Mouse (Mus musculus) C2C12 (cell line): ENCODE results near the gene Zfp523. TPM values are rescaled to one million over a fixed set of nuclear protein-coding genes. Genes with fewer than 3 reads are reported as not detected.

ENCODE experiments used
- H3K27me3 ChIP-seq: one replicate; pipeline ENCODE4 v1.6.1; 2011; ENCODE audit not compliant: control insufficient read depth, insufficient read depth, insufficient read length
- H3K36me3 ChIP-seq: one replicate; pipeline ENCODE4 v1.6.1; 2011; ENCODE audit not compliant: control insufficient read depth, insufficient read depth
- H3K4me3 ChIP-seq: one replicate; pipeline ENCODE4 v1.5.1; 2011; ENCODE audit warnings: mild to moderate bottlenecking, control low read depth; ENCODE audit not compliant: poor library complexity, insufficient read depth, severe bottlenecking
- H3K79me2 ChIP-seq: one replicate; pipeline ENCODE4 v1.6.1; 2011; ENCODE audit not compliant: control insufficient read depth, insufficient read depth
- H3K79me3 ChIP-seq: one replicate; pipeline ENCODE4 v1.6.1; 2011; ENCODE audit warnings: low read depth, control low read depth
- H3ac ChIP-seq: one replicate; pipeline ENCODE3; 2011; ENCODE audit warnings: low read depth; ENCODE audit not compliant: control insufficient read depth, insufficient read length
- CEBPB ChIP-seq: IDR thresholded peaks from one replicate; pipeline ENCODE4 v1.6.1; 2011; ENCODE audit warnings: low read depth, mild to moderate bottlenecking, control low read depth, moderate library complexity
- CTCF ChIP-seq: IDR thresholded peaks from one replicate; pipeline ENCODE4 v1.5.1; 2011; ENCODE audit not compliant: control insufficient read depth, insufficient read depth, insufficient read length
- FOSL1 ChIP-seq: IDR thresholded peaks from one replicate; pipeline ENCODE4 v1.8.0; 2011; ENCODE audit warnings: mild to moderate bottlenecking, low read length; ENCODE audit not compliant: poor library complexity, insufficient read depth, severe bottlenecking
- MAX ChIP-seq: IDR thresholded peaks from one replicate; pipeline ENCODE4 v1.6.1; 2011; ENCODE audit warnings: mild to moderate bottlenecking, control low read depth
- MYOD1 ChIP-seq: IDR thresholded peaks from one replicate; pipeline ENCODE4 v1.6.1; 2011; ENCODE audit warnings: low read depth; ENCODE audit not compliant: control insufficient read depth, insufficient read length
- MYOG ChIP-seq: IDR thresholded peaks from one replicate; pipeline ENCODE4 v1.6.1; 2011; ENCODE audit not compliant: control insufficient read depth, insufficient read length; ENCODE audit errors: extremely low read depth
- USF1 ChIP-seq: IDR thresholded peaks from one replicate; pipeline ENCODE4 v1.6.1; 2011; ENCODE audit warnings: low read depth, mild to moderate bottlenecking, control low read depth, moderate library complexity
- polyA plus RNA-seq: library from polyadenylated mRNA; unstranded; fragments of >200 nt; fragmentation: generic; extraction: Trizol; gene quantifications from one replicate; pipeline ENCODE4 v1.2.1, GENCODE M21; 2012; ENCODE audit warnings: missing spikeins

Gene Zfp523
- polyA plus RNA-seq, 1 experiment: 21.0 TPM

DNA sequence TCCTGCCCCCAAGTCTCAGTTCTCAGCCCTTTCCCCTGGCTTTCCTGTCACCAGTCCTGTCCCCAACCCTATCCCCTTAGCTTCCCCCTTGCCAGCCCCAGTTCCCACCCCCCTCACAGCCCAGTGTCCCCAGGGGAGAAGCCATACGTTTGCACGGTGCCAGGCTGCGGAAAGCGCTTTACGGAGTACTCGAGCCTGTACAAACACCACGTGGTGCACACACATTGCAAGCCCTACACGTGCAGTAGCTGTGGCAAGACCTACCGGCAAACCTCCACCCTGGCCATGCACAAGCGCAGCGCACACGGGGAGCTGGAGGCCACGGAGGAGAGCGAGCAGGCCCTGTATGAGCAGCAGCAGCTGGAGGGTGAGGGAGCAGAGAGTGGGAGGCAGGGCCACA, 25.1 kb downstream of the Zfp523 start:
- Histone ChIP-seq H3K4me3 (no peak overlapping the region), H3K79me2 (no peaks in the 10 kb centered on the region), H3K27me3 (no peaks in the 10 kb centered on the region), H3K79me3 (no peaks in the 10 kb centered on the region), H3ac (no peak overlapping the region), H3K36me3 (no peaks in the 10 kb centered on the region)
- TF ChIP-seq USF1: no peak
- TF ChIP-seq FOSL1: no peak
- no peak for TF ChIP-seq MAX
- no peak for TF ChIP-seq CTCF

- no peaks in the 10 kb centered on the region for H3K36me3 ChIP-seq
- H3K4me3 ChIP-seq: no peak overlapping the region
- H3K79me3 ChIP-seq: no peaks in the 10 kb centered on the region
- H3K79me2 ChIP-seq: no peaks in the 10 kb centered on the region
- TF ChIP-seq CTCF (peak; percentile 86), MAX (peak; percentile 31), CEBPB (no peak)
- H3K27me3 ChIP-seq: no peaks in the 10 kb centered on the region
- H3ac ChIP-seq: no peak overlapping the region
These were observed 27.3 kb downstream of the Zfp523 start for GRCm38 (mm10) chr17:28204052-28204720.

DNA sequence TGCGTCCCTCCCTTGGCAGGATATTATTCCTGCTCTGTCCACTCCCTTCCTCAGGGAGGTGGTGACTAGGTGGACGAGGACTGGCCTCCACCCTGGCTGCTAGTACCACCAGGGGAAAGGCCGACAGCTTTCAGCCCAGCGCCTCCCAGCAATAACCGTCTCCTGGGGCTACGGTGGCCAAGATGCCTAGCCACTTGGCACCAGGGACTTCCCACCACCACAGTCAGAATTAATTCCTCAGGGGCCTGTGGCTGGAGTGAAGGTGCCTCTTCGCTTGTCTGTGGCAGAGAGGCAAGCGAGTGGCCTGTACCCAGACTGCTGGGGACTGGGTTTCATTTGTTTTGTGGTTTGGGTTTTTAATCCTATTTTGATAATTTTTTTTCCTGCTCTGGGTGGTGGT, 28.5 kb downstream of the Zfp523 start:
- H3K4me3 ChIP-seq: no peak overlapping the region
- TF ChIP-seq CEBPB (no peak), MYOG (no peak), MYOD1 (no peak), CTCF (no peak), MAX (no peak), FOSL1 (no peak), USF1 (no peak)
- H3K36me3 ChIP-seq: no peaks in the 10 kb centered on the region
- H3K79me2 ChIP-seq: no peaks in the 10 kb centered on the region
- no peaks in the 10 kb centered on the region for H3K27me3 ChIP-seq
- no peaks in the 10 kb centered on the region for H3K79me3 ChIP-seq
- peak overlapping the region; percentile 13 for H3ac ChIP-seq

- no peak overlapping the region for H3K4me3 ChIP-seq
- H3K27me3 ChIP-seq: no peaks in the 10 kb centered on the region
- H3K79me2 ChIP-seq: no peaks in the 10 kb centered on the region
- no peaks in the 10 kb centered on the region for H3K36me3 ChIP-seq
- no peaks in the 10 kb centered on the region for H3K79me3 ChIP-seq
- TF ChIP-seq FOSL1 (no peak), MYOD1 (no peak), CEBPB (no peak), MYOG (no peak), USF1 (no peak), CTCF (no peak), MAX (no peak)
- H3ac ChIP-seq: no peak overlapping the region
These were observed 30.2 kb downstream of the Zfp523 start for GRCm38 (mm10) chr17:28207092-28207491.

- Histone ChIP-seq H3K79me3 (no peaks in the 10 kb centered on the region), H3K36me3 (no peaks in the 10 kb centered on the region), H3K4me3 (no peak within 1 kb of the TSS), H3K79me2 (no peaks in the 10 kb centered on the region), H3ac (peak within 1 kb of the TSS; percentile 47), H3K27me3 (no peaks in the 10 kb centered on the region)
- TF ChIP-seq MYOG: no peak
- TF ChIP-seq USF1: no peak
- TF ChIP-seq MAX: no peak
- TF ChIP-seq CTCF: peak; percentile 78
- peak; percentile 38 for TF ChIP-seq MYOD1
- TF ChIP-seq CEBPB: no peak
- no peak for TF ChIP-seq FOSL1
These were observed 30.8 kb downstream of the Zfp523 start, which contains the start of gene Def6 for GRCm38 (mm10) chr17:28207591-28208313. Def6 (plus strand) TSS chr17:28207778.

DNA sequence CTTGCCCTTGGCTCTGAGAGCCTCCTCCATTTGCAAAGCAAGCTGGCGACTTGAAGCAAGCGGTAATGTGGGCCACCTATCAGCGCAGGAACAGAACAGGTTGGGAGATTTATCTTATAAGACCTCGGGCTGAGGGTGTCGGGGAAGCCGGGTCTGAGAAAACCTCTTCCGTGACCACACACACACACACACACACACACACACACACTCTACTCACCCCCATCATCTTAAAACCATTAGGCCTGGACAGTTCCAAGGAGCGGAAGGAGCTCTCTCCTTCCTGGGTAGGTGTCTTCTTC, 31.3 kb downstream of the Zfp523 start:
- H3K27me3 ChIP-seq: no peaks in the 10 kb centered on the region
- no peak for TF ChIP-seq FOSL1
- no peak for TF ChIP-seq MAX
- no peak for TF ChIP-seq CTCF
- TF ChIP-seq MYOG: no peak
- TF ChIP-seq USF1: no peak
- TF ChIP-seq MYOD1: no peak
- no peak for TF ChIP-seq CEBPB
- H3K36me3 ChIP-seq: no peaks in the 10 kb centered on the region
- H3K79me2 ChIP-seq: no peaks in the 10 kb centered on the region
- H3K79me3 ChIP-seq: no peaks in the 10 kb centered on the region
- H3K4me3 ChIP-seq: no peak overlapping the region
- H3ac ChIP-seq: no peak overlapping the region
